Mouse (Mus musculus): ENCODE data around the gene Wdr82.

DNA sequence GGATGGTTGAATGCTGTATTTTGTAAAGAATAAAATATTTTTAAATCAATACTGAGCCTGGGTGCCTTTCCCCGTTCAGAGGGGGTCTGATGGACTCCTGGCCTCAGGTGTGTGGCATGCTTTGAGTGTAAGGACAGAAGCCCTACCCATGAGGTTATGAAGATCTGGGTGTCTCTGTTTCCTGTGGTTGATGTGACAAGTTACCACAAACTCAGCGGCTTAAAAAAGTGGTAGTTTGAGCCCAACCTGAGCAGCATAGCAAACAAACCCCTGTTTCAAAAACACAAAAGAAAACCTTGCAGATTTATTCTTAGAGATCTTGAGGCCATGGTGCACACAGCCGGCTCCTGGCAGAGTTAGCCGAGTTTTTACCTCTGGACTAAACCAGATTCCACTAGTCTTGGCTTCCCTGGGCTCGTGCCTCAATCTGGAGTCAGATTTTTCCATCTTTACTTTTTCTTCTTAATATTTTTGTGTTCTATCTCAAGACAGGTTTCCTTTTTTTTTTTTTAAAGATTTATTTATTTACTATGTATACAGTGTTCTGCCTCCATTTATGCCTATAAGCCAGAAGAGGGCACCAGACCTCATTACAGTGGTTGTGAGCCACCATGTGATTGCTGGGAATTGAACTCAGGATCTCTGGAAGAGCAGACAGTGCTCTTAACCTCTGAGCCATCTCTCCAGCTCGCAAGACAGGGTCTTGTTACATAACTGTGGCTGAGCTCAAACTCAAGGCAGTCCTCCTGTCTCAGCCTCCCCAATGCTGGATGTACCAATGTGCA, 44.8 kb downstream of the Wdr82 start:
- TF ChIP-seq CTCF (IDR thresholded peaks at IDR 0.05; ENCODE audit: borderline replicate concordance, control insufficient read depth, extremely low read depth, insufficient read depth, low read length, poor library complexity), result no peak
- TF ChIP-seq POLR2A (IDR thresholded peaks at IDR 0.05; ENCODE audit: control insufficient read depth, extremely low read depth, insufficient read depth, low read length, poor library complexity), result no peak

Data from thymus, adult 2 months (tissue).